Mouse (Mus musculus) embryonic fibroblast, embryonic 13.5 days (primary cell): ENCODE data around the gene Mrpl16. TPM values are rescaled to one million over a fixed set of nuclear protein-coding genes. Genes with fewer than 3 reads are reported as not detected.
A peak's percentile ranks its signal among the peaks of the same experiment; 100 is the strongest.

Experiments used
- H3K27ac ChIP-seq: 2 replicates; pipeline ENCODE4 v1.5.1; 2012; ENCODE audit warnings: low read length, control low read depth, inconsistent platforms; ENCODE audit not compliant: insufficient read depth
- H3K4me1 ChIP-seq: 2 replicates; pipeline ENCODE4 v1.6.1; 2011; ENCODE audit warnings: low read length; ENCODE audit not compliant: control insufficient read depth, insufficient read depth
- H3K4me3 ChIP-seq: 2 replicates; pipeline ENCODE4 v1.5.1; 2011; ENCODE audit warnings: mild to moderate bottlenecking, control low read depth, low read length; ENCODE audit not compliant: insufficient read depth
- CTCF ChIP-seq: IDR thresholded peaks from 2 replicates; pipeline ENCODE4 v1.5.1; 2011; ENCODE audit warnings: mild to moderate bottlenecking, control low read depth, low read length, moderate library complexity, borderline replicate concordance; ENCODE audit not compliant: insufficient read depth
- POLR2A ChIP-seq: IDR thresholded peaks from 2 replicates; pipeline ENCODE4 v1.6.1; 2011; ENCODE audit warnings: low read depth, mild to moderate bottlenecking, control low read depth, low read length, moderate library complexity
- polyA plus RNA-seq: library from polyadenylated mRNA; stranded (reverse); fragments of >200 nt; gene quantifications from 2 replicates; pipeline ENCODE4 v1.2.4, GENCODE M21; 2011; ENCODE audit warnings: low read depth; ENCODE audit not compliant: missing spikeins, insufficient read length

Gene Mrpl16
- 29.2 and 34.4 TPM in 2 replicates for polyA plus RNA-seq

DNA sequence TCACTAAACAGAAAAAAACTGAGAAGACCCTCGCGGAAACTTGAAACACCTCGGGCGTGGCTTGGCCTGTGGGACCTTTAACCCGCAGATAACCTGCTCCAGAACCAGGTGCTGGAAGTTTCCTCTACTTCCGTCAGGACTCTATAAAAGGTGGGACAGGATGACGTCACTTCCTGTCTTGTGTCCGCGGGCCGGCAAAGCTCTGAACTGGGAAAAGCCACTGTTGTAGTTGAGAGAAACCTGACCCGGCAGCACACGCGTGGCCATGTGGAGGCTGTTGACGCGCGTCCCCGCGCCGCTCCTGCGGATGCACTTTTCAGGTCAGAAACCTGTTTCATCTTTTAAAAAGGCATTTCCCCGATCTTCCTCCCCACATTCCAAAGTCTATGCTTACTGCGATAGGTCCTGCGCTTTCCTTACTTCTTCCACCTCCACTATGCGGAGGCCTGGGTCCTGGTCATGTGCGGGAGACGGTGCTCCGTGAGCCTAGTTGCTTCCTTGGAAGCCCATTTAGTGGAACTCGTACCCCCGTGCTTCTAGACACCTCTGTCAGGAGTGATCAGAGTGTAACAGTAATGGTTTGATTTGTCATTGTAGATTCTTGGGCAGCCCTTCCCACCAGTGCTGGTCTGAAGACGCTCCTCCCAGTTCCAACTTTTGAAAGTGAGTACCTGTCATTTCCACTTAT is at the start of gene Mrpl16:
Gene Mrpl16, plus strand, starts transcription at position 187 of the 688 bp plus-strand sequence.
- H3K4me1 ChIP-seq, result peaks cover 2% of the 10 kb centered on the region; the same call in 1 of the 2 replicates
- H3K4me3 ChIP-seq, result peak within 1 kb of the TSS; percentile 87
- H3K27ac ChIP-seq, result peak within 1 kb of the TSS; percentile 14; the same call in 1 of the 2 replicates
- TF ChIP-seq POLR2A (peak; percentile 78), CTCF (no peak)

DNA sequence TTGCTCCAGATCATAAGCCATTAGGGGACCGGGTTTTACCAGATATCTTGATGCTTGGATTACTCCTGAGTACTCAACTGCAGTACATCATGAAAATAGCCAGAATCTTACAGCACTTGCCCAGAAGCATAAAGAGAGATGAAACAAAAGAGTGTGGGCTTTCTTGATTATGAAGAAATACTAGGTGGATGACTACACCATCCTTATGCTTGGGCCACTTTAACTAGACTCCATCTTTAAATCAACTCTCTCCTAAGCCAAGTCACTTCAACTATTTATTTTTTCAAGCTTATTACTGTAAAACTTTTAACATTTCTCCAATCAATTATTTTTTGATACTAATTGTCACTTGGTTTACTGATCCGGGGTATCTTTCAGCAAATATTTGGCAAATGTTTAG is 46.3 kb upstream of the Mrpl16 start:
- TF ChIP-seq POLR2A (no peak), CTCF (no peak)
- Histone ChIP-seq H3K27ac (no peak overlapping the region), H3K4me1 (no peaks in the 10 kb centered on the region), H3K4me3 (no peak overlapping the region)

DNA sequence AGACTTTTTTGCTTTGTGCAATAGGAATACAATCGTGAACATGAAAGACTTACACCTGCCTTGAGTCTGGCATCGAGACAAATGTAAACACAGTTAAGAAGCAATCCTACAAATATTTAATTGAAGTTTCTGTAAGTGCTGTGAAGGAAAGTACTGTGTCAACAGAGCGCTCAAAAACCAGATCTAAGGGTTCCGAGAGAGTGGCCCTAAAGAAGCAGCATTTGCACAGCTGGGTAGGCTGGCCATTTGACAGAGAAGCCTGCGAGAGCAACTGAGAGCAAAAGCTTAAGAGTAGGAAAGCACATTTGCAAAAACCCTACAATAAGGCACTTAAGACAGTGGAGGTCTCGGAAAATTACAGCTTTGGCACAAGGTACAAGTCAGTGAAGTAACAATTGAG is 45.9 kb upstream of the Mrpl16 start:
- no peak overlapping the region for H3K27ac ChIP-seq
- no peaks in the 10 kb centered on the region for H3K4me1 ChIP-seq
- H3K4me3 ChIP-seq, result no peak overlapping the region
- no peak for TF ChIP-seq CTCF
- no peak for TF ChIP-seq POLR2A

- H3K4me1 ChIP-seq, result no peaks in the 10 kb centered on the region
- no peak overlapping the region for H3K4me3 ChIP-seq
- H3K27ac ChIP-seq, result no peak overlapping the region
- TF ChIP-seq POLR2A, result no peak
- TF ChIP-seq CTCF, result no peak
These were observed 44.3 kb upstream of the Mrpl16 start for GRCm38 (mm10) chr19:11725915-11726314.

- Histone ChIP-seq H3K4me1 (no peaks in the 10 kb centered on the region), H3K27ac (no peak overlapping the region), H3K4me3 (no peak overlapping the region)
- no peak for TF ChIP-seq POLR2A
- TF ChIP-seq CTCF, result no peak
These were observed 42.9 kb upstream of the Mrpl16 start for GRCm38 (mm10) chr19:11727304-11727703.

GRCm38 (mm10) chr19:11730278-11730677 is 39.9 kb upstream of the Mrpl16 start:
- no peaks in the 10 kb centered on the region for H3K4me1 ChIP-seq
- no peak overlapping the region for H3K27ac ChIP-seq
- TF ChIP-seq POLR2A, result no peak
- TF ChIP-seq CTCF, result no peak
- H3K4me3 ChIP-seq, result no peak overlapping the region

DNA sequence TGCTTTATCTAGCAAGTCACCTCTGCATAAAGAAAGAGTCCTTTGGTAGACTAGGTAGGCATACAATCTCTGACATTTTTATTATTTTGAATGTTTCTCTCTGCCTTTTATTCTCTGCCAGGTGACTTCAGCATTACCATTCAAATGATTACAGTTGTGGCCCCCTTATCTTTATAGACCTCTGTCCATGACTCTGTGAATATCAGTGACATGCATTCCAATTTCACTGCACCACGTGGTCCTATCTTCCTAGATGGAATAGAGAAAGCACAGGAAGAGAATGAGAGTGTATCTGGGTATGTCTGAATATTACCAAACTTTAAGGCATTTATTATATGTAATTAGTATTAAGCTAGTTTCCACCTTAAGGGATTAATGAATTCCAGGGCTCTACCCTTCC is 33.7 kb upstream of the Mrpl16 start:
- Histone ChIP-seq H3K27ac (no peak overlapping the region), H3K4me3 (no peak overlapping the region), H3K4me1 (no peaks in the 10 kb centered on the region)
- TF ChIP-seq CTCF (no peak), POLR2A (no peak)

DNA sequence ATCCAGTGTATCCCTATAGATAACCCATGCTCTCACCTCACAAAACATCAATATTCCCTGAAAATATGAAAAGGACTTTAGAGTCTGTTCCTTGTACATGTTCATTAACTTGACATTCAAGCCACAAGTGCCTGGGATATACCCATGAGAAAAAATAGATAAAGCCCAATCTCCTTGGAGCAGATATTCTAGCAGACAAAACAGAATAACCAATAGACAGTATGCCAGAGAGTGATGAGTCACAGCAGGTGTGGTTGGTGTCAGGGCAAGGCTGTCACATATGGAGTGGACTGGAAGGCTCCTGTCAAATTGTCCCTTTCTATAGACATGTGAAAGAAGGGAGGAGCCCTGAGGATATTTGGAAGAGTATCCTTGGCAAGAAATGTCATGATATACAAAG is 24.5 kb upstream of the Mrpl16 start:
- Histone ChIP-seq H3K27ac (no peak overlapping the region), H3K4me1 (no peaks in the 10 kb centered on the region), H3K4me3 (no peak overlapping the region)
- TF ChIP-seq POLR2A (no peak), CTCF (no peak)

DNA sequence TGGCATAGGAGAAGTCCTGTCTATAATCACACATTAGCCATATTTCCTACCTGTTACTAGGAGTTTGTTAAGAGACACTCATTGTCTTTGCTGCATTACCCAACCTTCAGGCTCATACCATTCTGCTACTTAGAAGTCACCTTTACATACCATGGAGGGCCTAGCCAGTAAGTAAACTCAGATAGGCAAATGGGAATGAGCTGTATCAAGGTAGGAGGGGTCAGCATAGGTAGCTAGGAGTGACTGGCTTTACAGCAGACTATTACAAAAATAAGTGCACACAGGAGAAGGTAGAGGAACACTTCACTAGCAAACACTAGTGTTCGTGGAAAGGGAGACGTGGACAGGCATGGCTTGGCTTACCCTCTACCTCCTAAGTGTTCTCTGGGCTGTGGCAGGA is 22.9 kb upstream of the Mrpl16 start, which contains the start of gene Gif:
Gene Gif, plus strand, starts transcription at position 257 of the 400 bp plus-strand sequence.
- Histone ChIP-seq H3K4me3 (no peak within 1 kb of the TSS), H3K27ac (no peak within 1 kb of the TSS), H3K4me1 (no peaks in the 10 kb centered on the region)
- TF ChIP-seq CTCF (no peak), POLR2A (no peak)

- H3K4me3 ChIP-seq, result no peak overlapping the region
- no peak for TF ChIP-seq POLR2A
- TF ChIP-seq CTCF, result no peak
- H3K4me1 ChIP-seq, result no peaks in the 10 kb centered on the region
- no peak overlapping the region for H3K27ac ChIP-seq
These were observed 5.1 kb upstream of the Mrpl16 start for GRCm38 (mm10) chr19:11765059-11765458.
